Mouse (Mus musculus): Measurements from ENCODE around the gene Spop.

- TF ChIP-seq TAL1 (IDR thresholded peaks at IDR 0.05; ENCODE audit: low read length) = no peak
- no peak for TF ChIP-seq GATA1 (IDR thresholded peaks at IDR 0.05; ENCODE audit: low read length)
These were observed 71.8 kb downstream of the Spop start for GRCm38 (mm10) chr11:95485634-95486033.

All from erythroblast, embryonic 14.5 days (primary cell).